Mouse (Mus musculus): ENCODE measurements around the gene Slfn9. TPM values are rescaled to one million over a fixed set of nuclear protein-coding genes. Genes with fewer than 3 reads are reported as not detected.
"Not testable (repeated sequence)": the region's sequence is repeated elsewhere in the genome, so short reads cannot be mapped to it uniquely, and the experiment has no call there.

Gene Slfn9
- polyA plus RNA-seq (2016; fragmentation: Nextera tagmentation; extraction: Ambion mirVana) = 18.7 and 19.0 TPM in 2 replicates

DNA sequence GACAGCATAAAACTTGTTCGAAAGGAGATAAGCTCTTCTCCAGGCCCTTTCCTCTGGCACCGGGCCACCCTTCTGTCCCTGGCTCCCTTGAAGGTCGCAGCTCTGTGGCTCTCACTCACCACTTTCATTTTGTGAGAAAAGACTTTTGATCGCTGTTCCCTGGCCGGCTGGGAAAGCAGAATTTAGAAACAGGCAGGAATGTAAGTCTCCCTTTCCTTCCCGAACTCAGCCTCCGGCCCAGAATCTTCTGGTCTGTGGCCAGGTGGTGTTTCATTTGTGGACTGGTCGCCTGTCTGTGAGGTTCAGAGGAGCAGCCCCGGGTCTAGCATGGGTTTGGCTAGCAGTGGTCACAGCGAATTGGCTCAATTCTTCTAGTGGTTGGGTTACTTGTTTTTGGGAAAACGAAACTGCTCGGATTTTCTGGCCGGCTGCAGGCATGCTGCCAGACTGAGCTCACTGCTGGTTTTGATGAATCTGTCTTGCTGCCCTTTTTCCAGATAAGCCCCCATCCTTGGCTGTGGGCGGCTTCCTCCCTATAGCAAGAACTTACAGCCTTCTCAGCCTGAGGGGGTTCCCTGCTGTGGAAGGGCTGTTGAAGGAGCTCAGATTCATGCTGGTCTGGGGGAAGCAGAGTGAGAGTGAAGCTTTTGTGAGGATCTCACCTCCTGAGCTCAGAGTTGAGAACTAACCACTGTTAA lies at the start of gene Slfn9:
TSS of gene Slfn9 (minus strand) at position 362 of the 698 bp plus-strand sequence.
- Histone ChIP-seq H3K27ac (0 out of 2 replicates have a peak within 1 kb of the TSS, but pooled peaks have one; percentile 24), H3K4me2 (peak within 1 kb of the TSS; percentile 81), H3K27me3 (no peaks in the 10 kb centered on the region), H3K9me3 (no peaks in the 10 kb centered on the region), H3K4me3 (replicated peaks) (peak within 1 kb of the TSS; percentile 46), H3K9ac (replicated peaks) (peak within 1 kb of the TSS; percentile 58), H3K4me1 (replicated peaks) (peaks cover 19% of the 10 kb centered on the region), H3K36me3 (no peaks in the 10 kb centered on the region)
- WGBS = 9% methylated on average over 14 of the region's 14 CpGs
- no peak for ATAC-seq (ENCODE audit: insufficient number of reproducible peaks, insufficient read depth, low FRiP score, low TSS enrichment, low read depth)

DNA sequence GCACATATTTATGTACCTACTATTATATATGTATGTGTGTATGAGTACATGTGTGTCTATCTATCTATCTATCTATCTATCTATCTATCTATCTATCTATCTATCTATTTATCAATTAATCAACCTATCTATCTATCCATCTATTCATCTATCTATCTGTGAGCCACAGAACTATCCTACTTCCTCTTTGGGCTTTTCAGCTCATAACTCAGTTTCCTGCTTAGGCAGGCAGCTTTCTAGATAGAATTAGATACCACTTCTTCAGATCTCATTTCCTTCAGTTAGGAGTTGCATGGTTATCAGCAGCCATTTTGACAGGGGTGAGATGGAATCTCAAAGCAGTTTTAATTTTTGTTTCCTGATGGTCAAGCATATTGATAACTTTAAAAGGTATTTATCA lies 49.4 kb upstream of the Slfn9 start:
- ATAC-seq (ENCODE audit: insufficient number of reproducible peaks, insufficient read depth, low FRiP score, low TSS enrichment, low read depth) = no peak

GRCm38 (mm10) chr11:83040325-83040724 lies 48.7 kb upstream of the Slfn9 start:
- H3K27me3 ChIP-seq = peaks cover 10% of the 10 kb centered on the region
- no peak overlapping the region for H3K4me2 ChIP-seq
- H3K36me3 ChIP-seq = no peaks in the 10 kb centered on the region
- 46% methylated on average over 1 of the region's 1 CpGs for WGBS
- no peak for ATAC-seq (ENCODE audit: insufficient number of reproducible peaks, insufficient read depth, low FRiP score, low TSS enrichment, low read depth)
- no peak overlapping the region for H3K27ac ChIP-seq
- H3K9me3 ChIP-seq = no peaks in the 10 kb centered on the region
- no peak overlapping the region for H3K9ac ChIP-seq (replicated peaks)
- no peaks in the 10 kb centered on the region for H3K4me1 ChIP-seq (replicated peaks)
- H3K4me3 ChIP-seq (replicated peaks) = no peak overlapping the region

More for the DNA sequence above, 49.4 kb upstream of the Slfn9 start:
- no peaks in the 10 kb centered on the region for H3K4me1 ChIP-seq (replicated peaks)
- no peaks in the 10 kb centered on the region for H3K36me3 ChIP-seq
- H3K27ac ChIP-seq = no peak overlapping the region
- H3K9ac ChIP-seq (replicated peaks) = no peak overlapping the region
- no peaks in the 10 kb centered on the region for H3K9me3 ChIP-seq
- no peak overlapping the region for H3K4me3 ChIP-seq (replicated peaks)
- H3K27me3 ChIP-seq = peaks cover 10% of the 10 kb centered on the region
- no peak overlapping the region for H3K4me2 ChIP-seq

DNA sequence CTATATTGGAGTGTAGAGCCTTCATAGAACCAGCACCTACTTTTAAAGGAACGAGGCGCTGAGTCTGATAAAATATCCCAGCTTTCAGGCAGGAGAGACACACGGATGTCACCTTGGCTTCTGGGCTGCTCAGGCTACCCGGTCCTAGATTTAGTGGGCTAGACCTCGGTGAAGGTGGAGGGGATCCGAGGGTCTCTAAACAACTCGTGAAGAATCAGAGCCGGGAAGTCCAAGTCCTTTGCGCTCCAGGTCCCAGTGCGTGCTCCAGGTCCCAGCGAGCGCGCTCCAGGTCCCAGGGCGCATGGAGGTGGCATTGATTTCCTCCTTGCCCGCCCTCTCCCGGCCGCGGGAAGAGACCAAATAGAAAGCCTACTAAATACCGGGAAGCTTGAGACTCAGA lies 48.2 kb upstream of the Slfn9 start:
- Histone ChIP-seq H3K4me3 (replicated peaks) (0 out of 2 replicates have a peak overlapping the region, but pooled peaks have one; percentile 11), H3K27me3 (peaks cover 10% of the 10 kb centered on the region), H3K9me3 (no peaks in the 10 kb centered on the region), H3K4me2 (peak overlapping the region; percentile 33), H3K4me1 (replicated peaks) (no peaks in the 10 kb centered on the region), H3K36me3 (no peaks in the 10 kb centered on the region), H3K9ac (replicated peaks) (no peak overlapping the region), H3K27ac (no peak overlapping the region)
- ATAC-seq (ENCODE audit: insufficient number of reproducible peaks, insufficient read depth, low FRiP score, low TSS enrichment, low read depth) = no peak
- WGBS = 13% methylated on average over 19 of the region's 19 CpGs

GRCm38 (mm10) chr11:83039156-83039555 lies 47.5 kb upstream of the Slfn9 start:
- no peak overlapping the region for H3K4me2 ChIP-seq
- H3K27ac ChIP-seq = no peak overlapping the region
- no peaks in the 10 kb centered on the region for H3K9me3 ChIP-seq
- ATAC-seq (ENCODE audit: insufficient number of reproducible peaks, insufficient read depth, low FRiP score, low TSS enrichment, low read depth) = no peak
- no peak overlapping the region for H3K9ac ChIP-seq (replicated peaks)
- WGBS = 50% methylated on average over 1 of the region's 1 CpGs
- no peaks in the 10 kb centered on the region for H3K4me1 ChIP-seq (replicated peaks)
- H3K4me3 ChIP-seq (replicated peaks) = no peak overlapping the region
- peaks cover 10% of the 10 kb centered on the region for H3K27me3 ChIP-seq
- H3K36me3 ChIP-seq = no peaks in the 10 kb centered on the region

- not testable (repeated sequence) for H3K4me1 ChIP-seq (replicated peaks); H3K27ac ChIP-seq; H3K9me3 ChIP-seq; H3K4me2 ChIP-seq; H3K9ac ChIP-seq (replicated peaks); H3K4me3 ChIP-seq (replicated peaks); H3K36me3 ChIP-seq; ATAC-seq (ENCODE audit: insufficient number of reproducible peaks, insufficient read depth, low FRiP score, low TSS enrichment, low read depth)
- H3K27me3 ChIP-seq = peaks cover 10% of the 10 kb centered on the region
- WGBS = 83% methylated on average over 3 of the region's 3 CpGs
Observed at GRCm38 (mm10) chr11:83038686-83039085, 47.1 kb upstream of the Slfn9 start.

GRCm38 (mm10) chr11:83020621-83021020 lies 29.0 kb upstream of the Slfn9 start, which contains the start of gene Slfn8:
Gene Slfn8 (minus strand): TSS chr11:83020810.
- no peak for ATAC-seq (ENCODE audit: insufficient number of reproducible peaks, insufficient read depth, low FRiP score, low TSS enrichment, low read depth)
- Histone ChIP-seq H3K27ac (no peak within 1 kb of the TSS), H3K4me2 (no peak within 1 kb of the TSS), H3K9ac (replicated peaks) (no peak within 1 kb of the TSS), H3K9me3 (no peaks in the 10 kb centered on the region), H3K4me1 (replicated peaks) (no peaks in the 10 kb centered on the region), H3K4me3 (replicated peaks) (no peak within 1 kb of the TSS), H3K36me3 (no peaks in the 10 kb centered on the region), H3K27me3 (no peaks in the 10 kb centered on the region)
- WGBS = 75% methylated on average over 5 of the region's 5 CpGs

DNA sequence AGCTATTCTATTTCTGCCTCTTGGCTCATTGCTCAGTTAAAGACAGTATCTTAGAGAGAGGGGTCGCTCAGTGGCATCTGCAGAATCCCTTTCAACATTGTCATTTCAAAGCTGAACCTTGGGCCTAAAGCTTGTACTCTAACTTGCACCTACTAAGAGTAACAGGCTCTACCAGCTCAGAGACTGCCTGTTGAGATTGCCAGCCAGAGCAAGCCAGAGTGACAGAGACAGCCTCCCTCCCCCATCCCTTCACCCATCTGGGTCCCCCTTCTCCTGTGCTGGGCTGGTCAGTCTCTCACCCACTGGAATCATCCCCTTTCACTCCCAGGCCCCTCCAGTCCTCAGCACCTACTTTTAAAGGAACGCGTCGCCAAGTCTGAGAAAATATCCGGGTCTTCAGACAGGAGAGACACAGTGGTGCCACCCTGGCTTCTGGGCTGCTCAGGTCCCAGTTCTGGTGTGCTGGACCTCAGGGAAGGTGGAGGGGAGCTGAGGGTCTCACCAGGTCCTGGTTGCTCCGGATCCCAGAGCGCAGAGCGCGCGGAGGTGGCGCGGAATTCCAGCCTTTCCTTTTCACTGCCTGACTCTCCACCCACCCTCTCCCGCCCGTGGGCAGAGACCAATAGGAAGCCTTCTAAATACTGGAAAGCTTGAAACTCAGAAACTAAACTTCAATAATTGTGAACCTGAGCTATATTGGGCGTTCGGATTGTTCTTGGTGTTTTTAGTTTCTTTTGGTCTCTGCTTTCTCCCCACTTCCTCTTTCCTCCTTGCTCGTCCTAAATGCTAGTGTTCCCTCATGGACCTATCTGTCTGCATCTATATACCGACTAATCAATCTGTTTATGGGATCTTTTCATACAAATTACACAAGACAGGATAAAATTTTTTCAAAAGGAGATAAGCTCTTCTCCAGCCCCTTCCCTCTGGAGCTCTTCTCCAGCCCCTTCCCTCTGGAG lies 28.2 kb upstream of the Slfn9 start:
- not testable (repeated sequence) for H3K36me3 ChIP-seq; ATAC-seq (ENCODE audit: insufficient number of reproducible peaks, insufficient read depth, low FRiP score, low TSS enrichment, low read depth); H3K27ac ChIP-seq; H3K9me3 ChIP-seq; H3K9ac ChIP-seq (replicated peaks); H3K4me1 ChIP-seq (replicated peaks); H3K4me2 ChIP-seq; H3K4me3 ChIP-seq (replicated peaks); H3K27me3 ChIP-seq
- 81% methylated on average over 18 of the region's 18 CpGs for WGBS

DNA sequence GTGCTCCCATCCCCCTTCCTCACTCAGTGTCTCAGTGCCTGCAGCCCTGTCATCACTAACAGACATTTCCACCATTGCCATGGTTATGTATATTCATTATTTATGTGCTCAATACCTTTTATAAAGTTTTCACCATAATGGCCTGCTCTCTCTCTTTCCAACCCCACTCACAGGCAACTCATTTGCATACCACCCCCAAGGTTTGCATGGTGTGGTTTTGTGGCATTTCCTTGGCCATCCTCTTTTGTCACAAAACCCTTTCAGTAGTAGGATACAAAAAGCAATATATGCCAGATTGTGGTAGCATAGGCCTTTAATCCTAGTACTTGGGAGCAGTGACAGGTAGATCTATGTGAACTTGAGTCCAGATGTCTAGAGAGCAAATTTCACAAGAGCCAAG lies 24.5 kb upstream of the Slfn9 start:
- no peak overlapping the region for H3K9ac ChIP-seq (replicated peaks)
- H3K36me3 ChIP-seq = no peaks in the 10 kb centered on the region
- no peaks in the 10 kb centered on the region for H3K4me1 ChIP-seq (replicated peaks)
- no peaks in the 10 kb centered on the region for H3K9me3 ChIP-seq
- ATAC-seq (ENCODE audit: insufficient number of reproducible peaks, insufficient read depth, low FRiP score, low TSS enrichment, low read depth) = no peak
- no peak overlapping the region for H3K4me3 ChIP-seq (replicated peaks)
- no peak overlapping the region for H3K27ac ChIP-seq
- no peak overlapping the region for H3K4me2 ChIP-seq
- H3K27me3 ChIP-seq = no peaks in the 10 kb centered on the region

- 79% methylated on average over 1 of the region's 1 CpGs for WGBS
- Histone ChIP-seq H3K9ac (replicated peaks) (no peak overlapping the region), H3K36me3 (no peaks in the 10 kb centered on the region), H3K9me3 (no peaks in the 10 kb centered on the region), H3K27me3 (no peaks in the 10 kb centered on the region), H3K27ac (no peak overlapping the region), H3K4me2 (no peak overlapping the region), H3K4me3 (replicated peaks) (no peak overlapping the region), H3K4me1 (replicated peaks) (no peaks in the 10 kb centered on the region)
- no peak for ATAC-seq (ENCODE audit: insufficient number of reproducible peaks, insufficient read depth, low FRiP score, low TSS enrichment, low read depth)
Observed at GRCm38 (mm10) chr11:83013356-83013755, 21.7 kb upstream of the Slfn9 start.

- H3K9me3 ChIP-seq, H3K27ac ChIP-seq: not testable (repeated sequence)
Observed at GRCm38 (mm10) chr11:82990612-82991385, 831 bp downstream of the Slfn9 start.

More at GRCm38 (mm10) chr11:82990612-82991385, 831 bp downstream of the Slfn9 start:
- Histone ChIP-seq H3K4me1 (replicated peaks) (peaks cover 19% of the 10 kb centered on the region), H3K4me3 (replicated peaks) (peak overlapping the region; percentile 46), H3K4me2 (peak overlapping the region; percentile 81), H3K9ac (replicated peaks) (peak overlapping the region; percentile 58)
- 11% methylated on average over 19 of the region's 19 CpGs for WGBS
- H3K36me3 ChIP-seq, H3K27me3 ChIP-seq: not testable (repeated sequence)
- peak; percentile 42; the same call in 1 of the 2 replicates for ATAC-seq (ENCODE audit: insufficient number of reproducible peaks, insufficient read depth, low FRiP score, low TSS enrichment, low read depth)

Data from limb, embryonic 12.5 days (tissue).